Mouse (Mus musculus): ENCODE results near the gene Reps2. TPM values are rescaled to one million over a fixed set of nuclear protein-coding genes. Genes with fewer than 3 reads are reported as not detected.

Gene Reps2
- polyA plus RNA-seq, 1 experiment from 2014 or later: 5.1 TPM

DNA sequence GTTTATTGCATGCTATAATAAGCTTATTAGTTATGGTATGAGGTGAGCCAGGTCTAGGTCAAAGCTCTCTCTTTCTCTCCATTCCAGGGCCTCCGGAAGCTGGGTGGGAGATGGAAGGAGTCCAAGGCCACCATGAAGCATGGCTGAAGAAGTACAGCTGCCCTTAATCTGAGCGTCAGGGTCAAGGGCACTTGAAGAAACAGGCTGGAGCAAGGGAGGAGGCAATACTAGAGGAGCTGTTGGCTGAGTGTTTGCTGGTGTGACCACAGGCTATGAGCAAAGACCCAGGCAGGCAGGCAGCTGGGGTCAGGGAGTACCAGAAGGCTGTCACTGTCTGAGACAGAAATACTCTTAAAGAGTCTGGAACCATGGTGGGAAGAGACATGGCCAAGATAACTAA is 280.2 kb downstream of the Reps2 start:
- H3K9ac ChIP-seq (ENCODE audit: low read depth, low read length): no peak overlapping the region
- no peaks in the 10 kb centered on the region for H3K36me3 ChIP-seq (ENCODE audit: control insufficient read depth, insufficient read depth, low read length)
- H3K4me2 ChIP-seq (ENCODE audit: low read length): no peak overlapping the region
- no peak overlapping the region for H3K4me3 ChIP-seq (ENCODE audit: low read depth, low read length)
- H3K27ac ChIP-seq (ENCODE audit: low read length): no peak overlapping the region
- no peaks in the 10 kb centered on the region for H3K4me1 ChIP-seq (ENCODE audit: control insufficient read depth, insufficient read depth, low read length)
- H3K27me3 ChIP-seq (ENCODE audit: control insufficient read depth, insufficient read depth, low read depth, low read length): no peaks in the 10 kb centered on the region; the same call in 1 of the 2 replicates
- no peaks in the 10 kb centered on the region for H3K9me3 ChIP-seq (replicated peaks; ENCODE audit: control insufficient read depth, low read length, poor library complexity, severe bottlenecking)
- no peak for ATAC-seq
- WGBS: 67% methylated on average over 2 of the region's 2 CpGs

Other genes with a start within 250 kb of the Reps2 start
- gene Rbbp7, start 116.8 kb upstream of the Reps2 start, polyA plus RNA-seq (2015; fragmentation: Nextera tagmentation; extraction: Ambion mirVana): 216 and 226 TPM in 2 replicates
- gene Txlng, start 185.8 kb upstream of the Reps2 start, polyA plus RNA-seq (2015; fragmentation: Nextera tagmentation; extraction: Ambion mirVana): 11.9 and 13.5 TPM in 2 replicates
- 36.8 and 37.3 TPM in 2 replicates for gene Syap1, start 244.8 kb upstream of the Reps2 start, polyA plus RNA-seq (2015; fragmentation: Nextera tagmentation; extraction: Ambion mirVana)

Measured in midbrain, embryonic 16.5 days (tissue).